Mouse (Mus musculus) frontal cortex, postnatal 36 days (tissue): ENCODE data around the gene C5ar2.
"Not testable (repeated sequence)": the region's sequence is repeated elsewhere in the genome, so short reads cannot be mapped to it uniquely, and the experiment has no call there.

ENCODE experiments used
- DNase-seq, 2 experiments: peaks; one replicate each; pipeline ENCODE4 v3.0.0; 2022; ENCODE audit warnings: low spot score in 2 of 2

C5ar2 gene

DNA sequence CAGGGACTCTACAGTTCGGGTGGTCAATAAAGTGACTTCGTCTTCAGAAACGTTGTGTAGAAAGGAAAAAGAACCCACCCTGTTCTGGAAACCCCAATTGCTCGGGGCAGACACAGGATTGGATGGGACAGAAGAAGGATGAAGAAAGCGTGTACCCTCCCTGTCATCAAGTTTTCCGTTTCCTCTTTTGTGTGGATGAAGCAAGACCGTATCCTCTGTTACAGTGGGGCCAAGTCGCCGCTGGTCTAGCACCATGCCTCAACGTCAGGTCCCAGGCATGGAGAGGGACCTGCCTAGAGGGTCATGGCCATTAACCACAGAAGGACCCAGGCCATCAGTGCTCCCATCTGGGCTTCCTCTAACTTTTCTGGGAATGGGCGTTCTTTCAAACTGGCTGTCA is 13.9 kb upstream of the C5ar2 start:
- no peak for DNase-seq

DNA sequence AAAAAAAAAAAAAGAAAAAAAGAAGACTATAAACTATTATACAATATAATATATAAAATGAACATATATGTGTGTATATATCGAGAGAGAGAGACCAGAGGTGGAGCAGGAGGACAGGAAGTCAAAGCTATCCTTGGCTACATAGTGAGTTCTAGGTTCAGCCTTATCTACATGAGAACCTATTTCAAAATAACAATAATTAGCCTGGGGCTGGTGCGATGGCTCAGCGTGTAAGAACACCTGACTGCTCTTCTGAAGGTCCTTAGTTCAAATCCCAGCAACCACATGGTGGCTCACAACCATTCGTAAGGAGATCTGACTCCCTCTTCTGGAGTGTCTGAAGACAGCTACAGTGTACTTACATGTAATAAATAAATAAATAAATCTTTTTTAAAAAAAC is 12.0 kb upstream of the C5ar2 start:
- DNase-seq = not testable (repeated sequence)

DNA sequence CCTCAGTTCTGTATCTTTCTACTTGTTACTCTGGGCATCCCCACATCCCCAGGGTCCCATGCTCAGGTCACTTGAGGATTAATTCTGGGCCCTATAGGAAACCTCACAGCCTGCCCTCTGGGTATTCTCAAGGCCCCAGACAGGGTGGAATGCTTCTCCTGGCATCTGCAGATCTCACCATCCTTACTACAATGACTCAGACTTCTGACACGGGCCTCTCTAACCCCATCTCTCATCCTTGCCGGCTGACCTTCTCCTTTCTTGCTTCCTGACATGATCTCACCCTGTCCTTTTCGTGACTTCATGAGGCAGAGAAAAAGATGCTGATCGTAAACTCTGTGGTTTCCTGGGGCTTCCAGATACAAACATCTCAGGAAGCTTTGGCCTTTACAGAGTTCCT is 10.2 kb upstream of the C5ar2 start:
- DNase-seq = no peak

DNA sequence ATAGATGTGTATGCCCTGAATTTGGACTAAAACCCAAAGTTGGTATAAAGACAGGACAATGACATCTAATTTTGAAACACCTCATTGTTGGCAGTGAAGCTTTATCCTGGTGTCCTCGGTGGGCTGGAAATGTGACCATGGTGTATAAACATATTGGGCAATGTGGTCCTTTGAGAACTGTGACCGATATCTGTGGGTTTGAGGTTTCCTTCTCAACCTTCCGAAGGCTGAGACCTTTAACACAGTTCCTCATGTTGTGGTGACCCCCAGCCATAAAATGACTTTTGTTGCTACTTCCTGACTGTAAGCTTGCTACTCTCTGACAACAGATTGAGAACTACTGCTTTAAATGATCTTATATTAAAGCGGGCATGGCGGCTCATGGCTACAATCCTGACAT is 6.7 kb upstream of the C5ar2 start:
- DNase-seq = no peak

DNA sequence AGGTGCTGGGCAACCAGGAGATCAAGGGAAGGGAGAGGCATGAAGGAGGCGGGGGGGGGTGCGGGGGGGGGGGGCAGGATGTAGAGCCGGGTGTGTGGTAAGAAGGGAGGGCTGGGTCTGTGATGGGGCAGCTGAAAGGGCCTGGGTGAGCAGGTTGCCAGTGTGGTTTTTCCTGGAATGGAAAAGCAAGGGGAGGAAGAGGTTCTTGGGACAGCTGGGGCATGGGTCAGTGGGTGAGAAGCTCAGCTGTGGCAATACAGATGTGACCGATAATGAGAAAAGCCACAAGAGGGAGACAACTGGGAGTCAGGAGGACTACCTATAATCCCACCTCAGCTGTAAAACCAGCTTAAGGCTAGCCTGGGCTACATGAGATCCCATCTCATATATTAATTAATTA is 2.0 kb upstream of the C5ar2 start:
- no peak for DNase-seq

DNA sequence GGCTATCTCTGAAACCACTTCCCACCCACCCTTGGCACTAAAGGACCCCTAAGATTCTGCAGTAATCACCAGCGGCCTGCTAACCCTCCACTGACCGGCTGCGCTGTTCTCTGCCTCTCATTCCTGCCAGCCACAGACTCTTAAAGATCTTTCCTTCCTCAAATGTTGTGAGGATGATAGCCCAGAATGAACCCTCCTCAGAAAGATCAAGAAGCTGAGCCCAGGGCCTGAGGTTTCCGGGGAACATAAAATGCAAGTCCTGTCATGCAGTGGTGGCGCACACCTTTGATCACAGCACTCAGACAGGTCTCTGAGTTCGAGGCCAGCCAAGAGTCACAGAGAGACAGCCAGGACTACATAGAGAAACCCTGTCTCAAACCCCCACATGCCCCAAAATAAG is 1.8 kb downstream of the C5ar2 start:
- no peak for DNase-seq

DNA sequence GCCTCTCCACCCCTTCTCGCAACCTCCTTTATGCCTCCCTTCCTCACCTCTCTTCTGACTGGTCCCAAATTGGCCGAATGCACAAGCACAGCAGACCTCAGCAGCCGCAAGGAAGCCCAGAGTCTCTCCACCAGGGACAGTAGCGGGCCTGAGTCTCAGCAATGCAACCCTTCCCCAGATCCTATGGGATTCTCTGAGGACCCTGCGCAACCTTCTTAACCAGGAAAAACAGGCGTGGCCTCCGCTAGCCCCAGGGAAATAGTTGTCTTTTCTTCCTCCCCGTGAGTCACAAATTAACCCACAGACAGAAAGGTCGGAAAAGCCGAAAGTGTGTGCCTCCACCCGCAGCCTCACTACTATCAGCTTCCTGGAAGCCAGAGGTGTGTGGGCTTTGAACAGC is 2.2 kb downstream of the C5ar2 start:
- DNase-seq = no peak

DNA sequence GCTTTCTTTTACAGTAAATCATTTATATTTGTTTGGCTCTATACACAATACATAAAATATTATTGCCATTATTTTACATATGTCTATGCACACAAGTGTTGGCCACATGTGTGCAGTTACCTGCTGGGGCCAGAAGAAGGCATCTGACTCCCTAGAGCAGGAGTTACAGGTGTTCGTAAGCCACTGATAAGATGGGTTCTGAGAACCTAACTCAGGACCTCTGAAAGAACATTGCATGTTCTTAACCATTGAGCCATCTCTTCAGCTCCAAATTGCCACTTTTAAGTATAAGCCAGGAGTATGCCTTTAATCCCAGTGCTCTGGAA is 3.0 kb downstream of the C5ar2 start:
- no peak for DNase-seq

DNA sequence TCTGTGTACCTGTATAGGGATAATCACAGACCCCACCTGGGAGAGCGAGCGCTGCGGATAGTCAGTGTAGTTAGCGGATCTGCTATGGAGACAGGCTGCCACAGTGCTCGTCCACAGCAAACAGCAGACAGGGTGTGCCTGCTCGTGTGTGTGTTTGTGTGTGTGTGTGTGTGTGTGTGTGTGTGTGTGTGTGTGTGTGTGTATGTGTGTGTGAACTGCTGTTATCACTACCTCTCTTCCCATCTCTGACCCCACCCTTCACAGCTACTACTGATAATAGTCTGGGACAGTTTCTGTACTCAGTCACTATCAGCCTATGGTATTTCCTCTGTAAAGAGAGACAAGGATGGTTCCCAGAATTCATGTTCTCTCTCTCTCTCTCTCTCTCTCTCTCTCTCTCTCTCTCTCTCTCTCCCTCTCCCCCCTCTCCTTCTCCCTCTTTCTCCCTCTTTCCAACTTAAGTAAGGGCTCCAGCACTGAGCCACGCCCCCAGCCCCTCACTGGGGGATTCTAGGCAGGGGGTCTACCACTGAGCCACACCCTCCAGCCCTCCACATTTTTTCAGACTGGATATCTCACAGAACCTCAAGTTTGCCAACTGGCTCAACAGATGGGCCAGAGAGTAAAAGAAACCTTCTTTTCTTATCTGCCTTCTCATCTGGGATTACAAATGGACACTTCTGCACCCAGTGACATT is 3.5 kb downstream of the C5ar2 start:
- no peak for DNase-seq

DNA sequence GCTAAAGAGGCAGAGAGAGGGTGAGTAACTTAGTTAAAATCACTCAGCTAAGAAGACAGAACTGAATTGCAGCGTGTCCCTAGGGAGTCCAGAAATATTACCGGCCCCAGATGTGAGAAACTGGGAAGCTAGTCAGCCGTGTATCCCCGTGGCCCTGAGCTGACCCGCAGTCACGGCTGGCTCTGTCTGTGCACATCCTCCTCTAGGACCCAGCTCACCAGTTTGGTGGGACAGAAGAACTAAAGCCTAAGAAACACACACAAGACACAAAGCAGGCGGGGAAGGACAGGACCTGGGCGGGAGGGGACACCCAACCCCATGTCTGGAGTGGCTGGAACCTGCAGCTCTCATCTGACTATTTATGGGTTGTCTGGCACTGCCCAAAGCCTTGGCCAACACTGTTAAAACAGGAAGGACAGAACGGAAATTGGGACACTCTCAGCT is 4.4 kb downstream of the C5ar2 start:
- DNase-seq = no peak

DNA sequence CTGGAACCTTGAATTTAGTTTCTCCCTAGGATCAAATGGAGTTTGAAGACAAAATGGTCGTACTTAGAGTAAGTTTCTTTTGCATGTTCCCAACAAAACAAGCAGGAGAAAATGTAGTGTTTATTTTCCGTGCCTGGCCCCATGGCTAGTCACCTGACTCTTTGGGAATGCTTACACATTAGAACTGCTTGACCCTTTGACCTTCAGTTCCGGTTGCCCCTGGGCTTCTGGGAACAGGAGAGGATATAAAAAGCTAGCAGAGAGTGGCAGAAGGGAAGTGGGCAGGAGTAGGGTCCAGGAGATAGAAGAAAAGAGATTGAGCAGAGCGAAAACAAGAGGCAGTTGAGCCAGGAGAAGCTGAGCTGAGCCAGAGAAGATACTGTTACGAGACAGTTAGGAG is 14.1 kb downstream of the C5ar2 start:
- no peak for DNase-seq

DNA sequence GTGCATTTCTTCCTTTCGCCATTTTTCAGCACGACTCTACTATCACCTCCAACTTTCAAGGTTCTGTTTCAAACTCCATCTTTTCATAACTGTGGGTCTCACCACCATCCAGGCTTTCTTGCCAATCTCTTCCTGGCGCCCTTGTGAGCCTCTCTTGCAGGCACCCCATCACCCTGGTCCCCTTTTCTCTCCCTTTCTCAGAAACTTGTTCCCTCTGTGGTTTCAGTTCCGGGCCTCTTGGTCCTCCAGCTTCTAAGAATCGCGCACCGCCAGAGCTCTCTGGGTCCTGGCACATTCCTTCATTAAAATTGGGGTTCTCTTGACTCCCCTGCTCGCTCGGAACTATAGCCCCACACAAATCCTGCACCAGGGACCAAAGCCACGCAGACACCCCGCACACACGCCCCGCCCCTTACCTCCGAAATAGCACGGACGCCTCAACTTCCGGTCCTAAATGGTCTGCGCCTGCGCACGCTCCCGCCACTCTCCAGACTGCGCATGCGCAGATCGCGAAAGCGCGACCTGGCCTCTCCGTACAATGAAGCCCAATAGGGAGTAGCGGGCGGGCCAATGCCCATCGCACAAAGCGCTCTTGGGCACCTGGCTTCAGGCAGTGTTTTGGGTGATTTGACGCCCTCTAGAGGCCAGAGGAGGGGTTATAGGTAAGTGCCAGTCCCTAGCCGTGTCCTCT is 22.2 kb downstream of the C5ar2 start, which contains the start of gene Dhx34:
TSS of gene Dhx34 (minus strand) at position 456 of the 691 bp plus-strand sequence.
- peak; percentile 95 to 96 for DNase-seq

DNA sequence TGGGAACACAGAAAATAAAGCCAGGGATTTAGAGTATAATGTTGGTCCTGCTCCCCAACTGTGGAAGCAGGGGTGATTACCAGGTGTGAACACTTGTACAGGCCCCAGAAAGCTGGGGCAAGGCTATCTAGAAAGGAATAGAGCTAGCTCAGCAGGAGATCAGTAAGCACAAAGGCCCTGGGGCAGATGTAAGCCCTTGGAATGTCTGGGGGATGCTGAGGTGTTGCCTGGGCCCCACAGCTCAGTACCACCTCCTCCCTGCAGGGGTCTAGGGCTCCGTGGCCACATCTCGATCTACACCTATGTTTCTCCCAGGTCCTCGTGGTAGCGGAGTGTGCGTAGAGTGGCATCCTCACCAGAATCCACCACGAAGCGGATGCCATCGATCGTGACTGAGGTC is 30.0 kb downstream of the C5ar2 start:
- DNase-seq = no peak

DNA sequence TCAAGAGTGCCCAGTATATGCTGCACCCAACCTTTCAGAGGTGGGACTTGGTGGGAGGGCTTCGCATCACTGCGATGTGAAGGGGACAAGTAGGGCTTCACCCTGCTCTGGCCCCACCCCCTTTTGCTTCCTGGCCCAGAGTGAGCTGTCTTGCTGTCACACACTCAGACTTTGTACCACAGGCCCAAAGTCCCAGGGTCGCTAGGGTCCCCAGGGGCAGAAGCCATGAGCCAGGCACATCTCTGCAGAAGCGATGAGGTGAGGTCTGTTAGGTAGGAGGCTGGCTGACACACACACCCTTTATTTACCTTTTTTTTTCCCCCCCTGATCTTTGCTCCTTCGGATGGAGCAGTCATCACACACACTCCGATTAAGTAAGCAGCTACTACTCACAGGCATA is 30.8 kb downstream of the C5ar2 start:
- no peak for DNase-seq

DNA sequence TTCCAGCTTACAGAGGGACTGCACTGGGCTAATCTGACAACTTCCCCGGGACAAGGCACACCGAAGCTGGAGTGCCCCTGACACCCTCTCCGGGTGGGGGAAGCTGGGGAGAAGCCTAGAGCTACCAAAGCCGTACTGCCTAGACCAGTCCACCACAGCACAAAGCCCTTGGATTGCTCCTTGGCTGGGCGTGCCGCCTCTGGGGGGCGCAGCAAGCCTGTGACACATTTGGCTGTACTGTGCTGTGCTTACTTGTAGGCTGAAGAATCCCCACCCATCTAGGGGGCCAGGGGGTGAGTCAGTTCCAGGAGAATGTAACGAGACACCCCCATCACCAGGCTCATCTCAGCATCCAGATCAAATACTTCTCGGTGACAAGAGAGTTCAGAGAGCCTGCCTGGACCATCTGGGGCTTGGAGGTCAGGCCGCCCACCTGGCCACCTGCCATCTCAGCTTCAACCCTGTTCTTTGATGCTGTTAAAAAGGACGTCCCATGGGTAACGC is 33.0 kb downstream of the C5ar2 start:
- no peak for DNase-seq

DNA sequence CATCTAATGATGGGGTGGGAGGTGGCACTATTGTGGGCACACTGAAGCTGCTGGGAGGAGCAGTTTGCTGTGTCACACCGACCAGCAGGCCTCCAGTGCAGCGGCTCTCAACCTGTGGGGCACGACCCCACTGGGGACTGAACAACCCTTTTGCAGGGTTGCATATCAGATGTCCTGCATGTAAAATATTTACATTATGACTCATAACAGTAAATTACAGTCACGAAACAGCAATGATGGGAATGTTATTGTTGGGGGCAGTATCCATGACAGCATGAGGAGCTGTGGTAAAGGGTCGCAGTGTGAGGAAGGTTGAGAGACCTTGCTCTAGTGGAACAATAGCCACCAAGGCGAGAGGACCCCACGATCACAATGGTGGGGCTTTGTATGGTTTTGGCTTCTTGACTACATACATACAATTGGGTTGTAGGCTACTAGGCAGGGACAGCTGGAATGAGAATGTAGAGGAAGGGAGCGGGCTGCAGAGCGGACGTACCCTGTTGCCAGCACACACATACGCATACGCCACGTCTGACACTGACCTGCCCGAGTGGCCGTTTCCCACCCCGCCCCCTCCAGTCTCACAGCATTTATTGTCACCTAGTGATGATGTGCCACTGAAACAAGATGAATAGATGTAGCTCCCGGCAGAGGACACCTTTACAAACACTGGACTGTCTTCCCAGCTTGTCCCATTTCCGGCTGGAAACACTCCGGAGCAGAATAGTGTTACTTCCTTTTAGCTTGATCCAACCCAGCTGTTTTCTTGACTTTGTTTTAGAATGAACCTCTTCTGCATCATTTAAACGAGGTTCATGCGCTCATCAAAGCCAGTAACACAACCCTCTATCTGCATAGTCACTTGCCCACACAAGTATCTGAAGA is 34.9 kb downstream of the C5ar2 start:
- no peak for DNase-seq

DNA sequence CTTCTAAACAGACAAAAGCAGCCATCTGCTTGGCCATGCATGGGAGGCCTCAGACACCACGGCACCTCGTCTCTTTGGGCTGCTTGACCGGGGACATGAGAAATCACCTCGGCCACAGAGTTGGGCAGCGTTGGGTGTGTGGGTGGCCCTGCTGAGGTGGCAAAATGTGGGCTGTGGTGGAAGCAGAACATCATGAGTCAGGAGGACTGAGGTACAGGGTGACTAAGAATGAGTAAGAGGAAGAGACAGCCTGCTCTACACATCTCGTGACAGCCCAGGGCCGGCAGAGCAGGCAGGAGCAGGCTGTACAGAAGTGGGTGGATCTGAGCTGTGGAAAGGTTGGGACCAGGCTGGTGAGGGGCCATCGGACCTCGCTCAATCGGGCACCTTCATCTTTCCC is 36.5 kb downstream of the C5ar2 start:
- peak; percentile 45 to 65 for DNase-seq

DNA sequence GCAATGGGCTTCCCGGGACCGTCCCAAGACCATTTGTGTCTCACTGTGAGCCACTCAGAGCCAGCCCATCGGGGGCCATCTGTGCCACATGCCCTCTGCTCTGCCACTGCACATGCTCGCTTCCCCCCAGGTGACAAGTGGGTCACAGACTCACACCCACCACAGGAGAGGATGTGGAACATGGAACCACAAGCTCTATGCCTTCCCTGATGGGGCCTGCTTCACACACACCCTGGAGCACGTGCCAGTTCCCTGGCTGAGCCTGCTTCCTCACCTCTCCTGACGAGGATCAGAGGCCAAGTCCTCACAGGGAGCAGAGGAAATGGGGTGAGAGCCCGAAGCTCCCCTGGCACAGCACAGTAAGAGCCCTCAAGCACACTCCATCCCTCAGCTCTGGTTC is 36.9 kb downstream of the C5ar2 start:
- no peak for DNase-seq

DNA sequence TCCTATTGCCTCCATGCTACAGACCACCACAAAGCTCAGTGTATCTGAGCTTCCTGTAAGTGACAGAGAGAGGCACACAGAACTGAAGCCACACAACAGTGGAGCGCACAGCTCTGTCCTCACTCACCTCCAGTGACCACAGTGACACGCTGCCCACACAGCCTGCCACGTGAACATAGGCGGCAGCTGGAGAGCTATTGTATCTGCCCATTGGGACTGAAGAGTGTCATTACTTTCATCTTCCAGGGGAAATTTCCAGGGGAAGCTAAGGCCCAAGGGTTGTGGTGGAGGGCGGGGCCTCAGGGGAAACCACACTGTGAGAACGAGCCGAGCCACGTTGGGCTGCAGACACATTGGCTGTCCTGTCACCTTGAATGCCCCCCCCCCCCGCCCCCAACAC is 39.2 kb downstream of the C5ar2 start:
- no peak for DNase-seq

DNA sequence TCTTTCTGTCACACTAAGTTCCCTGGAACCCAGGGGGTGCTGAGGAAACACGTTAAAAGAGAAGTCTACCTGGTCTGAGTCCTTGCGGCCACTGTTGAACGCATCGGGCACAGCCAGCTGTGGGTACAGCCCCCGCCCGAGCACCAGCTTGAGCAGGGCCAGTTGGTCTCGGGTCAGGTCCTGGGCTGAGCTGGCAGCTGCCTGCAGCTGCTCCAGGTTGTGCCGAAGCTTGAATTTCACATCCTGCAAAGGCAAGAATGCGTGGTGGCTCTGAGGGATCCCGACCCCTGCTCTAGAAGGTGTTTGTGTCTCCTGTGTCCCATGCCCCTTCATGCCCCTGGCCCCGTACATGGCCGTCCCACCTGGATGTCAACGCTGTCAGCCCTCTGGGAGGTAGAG is 40.5 kb downstream of the C5ar2 start:
- DNase-seq = no peak

DNA sequence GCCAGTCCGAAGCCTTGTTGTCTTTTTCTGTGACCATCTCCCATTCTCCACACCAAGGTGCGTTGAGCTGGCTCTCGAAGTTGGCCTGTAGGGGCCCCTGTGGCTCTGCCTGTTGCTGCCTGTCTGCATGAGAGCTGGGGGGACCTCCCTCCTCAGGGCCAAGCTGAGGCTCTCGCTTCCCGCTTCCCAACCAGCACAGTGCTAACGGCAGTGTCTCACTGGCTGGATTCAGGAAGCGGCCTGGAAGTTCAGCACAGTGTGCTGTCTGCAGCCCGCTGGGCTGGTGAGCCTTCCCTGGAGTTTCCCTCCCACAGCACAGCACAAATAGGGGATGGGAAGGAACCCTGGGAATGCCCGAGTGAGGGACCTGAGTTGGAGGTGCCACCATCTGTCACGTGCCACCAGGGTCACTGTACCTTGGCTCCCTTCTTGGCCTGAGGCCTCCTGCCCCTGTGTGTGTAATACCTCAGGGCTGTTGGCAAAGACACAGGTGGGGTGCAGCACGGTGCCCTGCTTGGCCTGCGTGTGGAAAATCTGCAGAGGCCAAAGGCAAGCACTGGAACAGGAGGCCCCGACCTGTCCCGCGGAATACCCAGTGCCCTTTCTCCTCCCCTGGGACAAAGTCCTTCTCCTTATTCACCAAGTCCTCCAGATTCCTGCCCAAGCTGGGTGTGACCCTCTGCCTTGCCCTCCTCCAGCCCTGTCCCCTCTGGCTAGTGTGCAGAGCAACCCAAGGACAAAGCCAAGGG is 41.0 kb downstream of the C5ar2 start:
- no peak for DNase-seq

DNA sequence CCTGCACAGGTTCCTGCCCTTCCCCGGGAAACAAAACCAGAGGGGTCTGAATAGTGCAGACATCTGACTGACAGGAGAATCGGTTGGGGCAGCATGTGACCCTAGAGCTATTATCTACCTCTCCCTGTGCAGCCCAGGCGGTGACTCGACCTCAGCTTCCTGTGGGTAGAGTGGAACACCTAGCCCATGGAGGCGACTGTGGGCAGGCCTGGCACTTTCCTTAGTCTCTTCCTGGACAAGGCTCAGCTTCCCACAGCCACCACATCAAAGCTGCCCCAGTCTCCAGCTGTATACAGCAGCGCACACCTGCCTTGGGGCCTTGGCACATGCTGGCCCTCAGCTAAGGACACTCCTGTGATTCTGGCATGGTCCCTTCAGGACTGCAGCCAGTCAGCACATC is 42.8 kb downstream of the C5ar2 start:
- DNase-seq = no peak
